Mouse (Mus musculus) inflammation-experienced regulatory T-cells, adult 6 months (primary cell): ENCODE data around the gene Nes. TPM values are rescaled to one million over a fixed set of nuclear protein-coding genes. Genes with fewer than 3 reads are reported as not detected.

ENCODE experiments used
- ATAC-seq: one replicate; pipeline ENCODE4 v1.8.0; 2017
- polyA plus RNA-seq, 3 experiments: library from polyadenylated mRNA; unstranded; fragments of 100-300 nt; shearing (Covaris generic); gene quantifications; one replicate each; pipeline ENCODE4 v1.2.1; 2017

The Nes gene
- polyA plus RNA-seq, 3 experiments from 2014 or later = not detected

DNA sequence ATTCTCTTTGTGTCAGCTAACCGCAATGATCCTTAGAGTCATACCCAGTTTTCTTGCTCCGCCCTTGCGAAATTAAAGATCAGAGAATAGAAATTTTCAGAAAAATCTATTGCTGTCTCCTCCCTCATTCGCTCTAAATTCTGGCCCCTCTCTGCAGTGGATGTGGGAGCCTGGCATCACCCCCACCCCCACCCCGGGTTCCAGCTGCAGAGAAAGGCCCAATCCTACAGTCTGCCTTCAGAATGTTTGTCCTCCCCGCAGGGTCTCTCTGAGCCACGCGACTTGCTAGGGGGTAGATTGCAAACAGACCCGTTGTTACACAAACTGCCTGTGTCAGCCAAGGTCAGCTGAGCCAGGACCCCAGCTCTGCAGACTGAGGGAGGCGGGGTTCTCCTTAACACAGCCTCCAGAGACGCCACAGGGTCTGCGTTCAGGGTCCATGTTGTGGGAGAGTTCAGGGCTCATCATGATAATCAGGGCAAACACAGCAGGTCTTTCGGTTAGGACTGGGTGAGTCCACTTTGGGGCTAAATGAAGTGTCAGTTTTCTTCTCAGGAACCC, 20.8 kb upstream of the Nes start:
- no peak for ATAC-seq

DNA sequence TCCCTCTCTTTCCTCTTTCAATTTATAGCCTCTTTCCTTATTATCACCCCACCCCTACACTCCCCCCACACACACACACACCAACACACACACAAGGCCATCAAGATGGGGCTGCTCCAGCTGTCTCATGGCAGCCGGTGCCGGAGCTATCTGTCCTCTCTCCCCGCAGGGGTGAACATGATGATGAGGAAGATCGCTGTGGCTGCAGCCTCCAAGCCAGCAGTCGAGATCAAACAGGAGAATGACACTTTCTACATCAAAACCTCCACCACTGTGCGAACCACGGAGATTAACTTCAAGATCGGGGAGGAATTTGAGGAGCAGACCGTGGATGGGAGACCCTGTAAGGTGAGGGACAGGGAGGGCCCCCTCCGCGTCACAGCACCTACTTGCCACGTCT, 18.9 kb upstream of the Nes start:
- ATAC-seq = no peak

DNA sequence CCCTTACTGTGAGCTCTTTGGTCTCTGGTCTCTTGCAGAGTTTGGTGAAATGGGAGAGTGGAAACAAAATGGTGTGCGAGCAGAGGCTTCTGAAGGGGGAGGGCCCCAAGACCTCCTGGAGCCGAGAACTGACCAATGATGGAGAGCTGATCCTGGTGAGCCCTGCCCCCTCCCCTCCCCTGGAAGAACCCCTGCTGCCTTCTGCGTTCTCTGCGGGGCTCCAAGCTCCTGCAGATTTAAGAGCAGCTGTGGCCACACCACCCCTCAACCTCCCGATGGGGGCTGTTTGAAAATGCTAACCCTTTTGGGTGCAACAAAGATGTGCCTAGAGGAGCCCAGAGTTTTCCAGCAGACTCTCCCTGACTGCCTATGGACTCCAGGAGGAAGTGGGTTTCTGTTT, 18.4 kb upstream of the Nes start:
- no peak for ATAC-seq

DNA sequence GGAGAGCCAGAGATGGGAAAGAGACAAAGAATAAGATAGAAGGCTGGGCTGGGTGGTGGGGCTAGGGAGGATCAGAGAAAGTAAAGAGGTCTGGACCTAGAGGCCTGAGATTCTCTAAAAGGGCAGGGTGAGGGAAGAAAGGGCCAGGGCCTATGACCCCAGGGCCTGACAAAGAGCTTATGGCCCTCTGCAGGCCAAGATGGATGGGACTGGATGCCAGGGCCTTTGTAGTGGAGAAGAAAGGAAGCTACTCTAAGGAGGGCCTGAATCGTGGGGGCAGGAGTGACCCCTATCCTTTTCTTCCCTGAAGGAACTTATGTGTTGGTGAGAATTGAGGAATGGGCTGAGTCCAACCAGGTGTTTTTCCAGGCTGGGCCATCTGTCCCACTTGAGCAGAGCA, 12.8 kb upstream of the Nes start:
- no peak for ATAC-seq

DNA sequence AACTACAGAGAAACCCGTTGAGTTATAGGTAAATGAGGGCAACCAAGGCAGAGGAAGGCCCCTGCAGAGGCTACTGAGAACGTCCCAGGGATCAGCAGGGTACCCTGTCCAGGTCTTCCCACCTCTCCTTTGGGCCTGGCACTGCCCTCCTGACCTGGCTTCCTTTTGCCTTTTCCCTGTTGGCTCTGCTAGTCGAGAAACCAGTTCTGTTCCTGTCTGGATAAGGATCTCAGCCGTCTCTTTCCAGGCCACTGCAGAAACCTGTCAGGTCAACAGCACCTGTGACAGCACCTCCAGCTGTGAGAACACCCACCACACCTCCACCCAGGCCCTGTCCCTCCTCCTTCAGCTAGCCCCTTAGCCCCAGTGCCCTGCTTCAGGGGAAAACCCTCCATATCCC, 12.4 kb upstream of the Nes start:
- no peak for ATAC-seq

DNA sequence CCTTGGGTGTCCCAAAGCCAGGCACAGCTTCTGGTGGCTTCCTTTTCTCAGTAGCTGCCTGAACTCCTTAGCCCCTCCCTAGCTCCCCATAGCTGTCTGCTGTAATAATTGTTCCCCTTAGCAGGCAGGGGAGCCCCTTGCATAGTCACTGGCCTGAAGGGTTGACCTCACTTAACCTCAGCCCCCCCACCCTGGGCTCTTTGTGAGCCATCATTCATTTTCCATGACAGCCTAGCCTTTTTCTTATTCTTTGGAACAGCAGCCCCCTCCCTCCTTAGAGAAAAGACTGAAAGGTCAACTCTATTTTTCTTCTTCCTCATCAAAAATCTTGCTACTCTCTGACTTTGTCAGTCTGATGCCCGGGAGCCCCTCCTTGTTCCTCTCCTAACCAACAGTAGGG, 11.9 kb upstream of the Nes start:
- no peak for ATAC-seq

DNA sequence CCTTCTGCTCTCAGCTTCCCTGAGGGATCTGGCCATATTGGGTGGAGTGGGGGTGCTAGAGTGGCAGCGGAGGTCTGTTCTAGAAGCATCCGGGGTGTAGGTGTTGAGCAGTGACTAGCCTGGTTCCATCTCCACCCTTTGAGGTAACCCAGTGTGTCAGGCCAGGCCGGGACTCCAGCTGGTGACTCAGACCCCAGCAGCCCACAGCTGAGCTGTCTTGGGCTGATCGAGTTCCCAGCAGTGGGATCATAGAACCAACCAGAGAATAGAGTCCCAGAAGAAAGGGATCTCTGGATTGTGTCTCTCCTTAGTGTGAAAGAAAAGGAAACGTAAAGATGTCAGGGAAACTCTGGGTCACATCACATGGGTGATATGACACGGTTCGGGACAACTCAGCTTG, 11.5 kb upstream of the Nes start:
- no peak for ATAC-seq

DNA sequence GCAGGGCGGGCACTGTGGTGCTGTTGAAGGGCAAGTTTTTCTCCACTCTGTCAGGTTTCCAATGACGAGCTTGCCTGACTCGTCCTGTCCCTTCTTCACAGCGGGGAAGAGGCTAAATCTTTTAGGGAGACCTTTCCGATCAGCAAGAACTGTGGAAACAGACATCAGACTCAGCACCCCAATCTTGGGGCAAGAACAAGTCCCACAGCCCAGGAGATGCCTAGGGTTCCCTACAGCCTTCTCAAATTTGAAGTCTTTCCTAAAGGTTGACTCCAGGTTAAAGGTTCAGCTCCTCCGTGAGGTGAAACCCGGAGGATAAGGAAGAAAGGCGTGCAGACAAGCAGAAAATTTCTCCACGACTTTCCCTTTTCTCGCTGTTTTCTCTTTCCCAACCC, 10.7 kb upstream of the Nes start:
- no peak for ATAC-seq

DNA sequence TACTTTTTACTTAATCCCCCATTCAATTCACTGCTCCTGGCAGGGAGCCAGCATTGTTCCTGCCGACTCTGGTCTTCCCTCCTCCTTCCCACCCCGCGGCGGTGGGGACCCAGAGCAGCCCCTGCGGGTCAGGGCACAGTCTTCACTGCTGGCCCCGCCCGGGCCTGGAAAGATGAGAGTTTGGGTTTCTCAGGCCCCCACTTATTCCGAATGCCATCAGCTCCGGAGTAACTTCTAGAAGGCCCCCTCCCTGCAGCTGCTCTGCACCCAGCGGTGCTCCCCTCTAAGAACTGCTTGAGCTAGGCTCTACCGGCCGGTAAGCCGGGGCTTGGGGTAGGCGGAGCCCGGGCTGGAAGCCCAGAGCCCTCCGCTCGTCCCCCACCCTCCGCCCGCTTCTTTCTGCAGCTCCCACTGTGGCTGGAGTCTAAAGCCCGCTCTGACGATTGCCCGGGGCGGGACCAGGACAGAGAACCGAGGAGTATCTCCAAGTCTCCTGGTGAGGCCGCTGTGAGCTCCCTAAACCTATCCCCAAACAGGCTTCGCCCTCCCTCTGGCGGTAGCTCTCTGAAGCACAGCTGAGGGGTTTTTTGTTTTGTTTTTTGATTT, 10.2 kb upstream of the Nes start:
- ATAC-seq = peak; percentile 96

DNA sequence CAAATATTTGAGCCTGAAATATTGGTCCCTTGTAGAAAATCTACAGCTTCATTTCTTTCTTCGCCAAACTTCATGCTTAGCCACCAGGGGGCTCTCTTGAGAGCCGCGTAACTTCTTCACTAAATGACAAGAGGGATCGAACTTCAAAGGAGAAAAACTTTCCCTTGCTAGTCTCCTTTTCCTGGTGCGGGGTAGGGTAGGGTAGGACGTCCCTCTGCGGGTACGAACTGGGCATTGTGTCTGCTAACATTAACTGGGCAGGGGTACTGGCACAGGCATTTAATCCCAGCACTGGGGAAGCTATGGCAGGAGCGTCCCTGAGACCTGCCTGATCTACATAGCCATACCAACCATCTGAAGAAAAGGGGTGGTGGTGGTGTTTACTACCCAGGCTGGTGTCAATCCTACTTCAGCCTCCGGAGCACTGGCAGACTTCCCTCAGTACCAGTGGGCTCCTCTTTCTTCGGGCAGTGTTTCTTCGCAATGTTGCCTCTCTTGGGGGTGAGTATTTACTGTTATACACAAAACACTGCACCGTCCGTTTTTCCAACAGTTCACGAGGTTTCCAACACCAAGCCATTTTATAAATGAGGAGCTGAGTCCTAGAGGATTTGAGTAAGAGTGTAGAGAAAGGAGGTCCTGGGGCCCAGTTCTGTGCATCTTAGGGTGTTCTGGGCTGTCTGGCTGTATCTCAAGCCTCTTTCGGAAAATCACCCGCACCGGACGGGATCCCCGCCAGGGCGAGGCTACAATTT, 517 bp upstream of the Nes start:
- peak; percentile 67 for ATAC-seq

DNA sequence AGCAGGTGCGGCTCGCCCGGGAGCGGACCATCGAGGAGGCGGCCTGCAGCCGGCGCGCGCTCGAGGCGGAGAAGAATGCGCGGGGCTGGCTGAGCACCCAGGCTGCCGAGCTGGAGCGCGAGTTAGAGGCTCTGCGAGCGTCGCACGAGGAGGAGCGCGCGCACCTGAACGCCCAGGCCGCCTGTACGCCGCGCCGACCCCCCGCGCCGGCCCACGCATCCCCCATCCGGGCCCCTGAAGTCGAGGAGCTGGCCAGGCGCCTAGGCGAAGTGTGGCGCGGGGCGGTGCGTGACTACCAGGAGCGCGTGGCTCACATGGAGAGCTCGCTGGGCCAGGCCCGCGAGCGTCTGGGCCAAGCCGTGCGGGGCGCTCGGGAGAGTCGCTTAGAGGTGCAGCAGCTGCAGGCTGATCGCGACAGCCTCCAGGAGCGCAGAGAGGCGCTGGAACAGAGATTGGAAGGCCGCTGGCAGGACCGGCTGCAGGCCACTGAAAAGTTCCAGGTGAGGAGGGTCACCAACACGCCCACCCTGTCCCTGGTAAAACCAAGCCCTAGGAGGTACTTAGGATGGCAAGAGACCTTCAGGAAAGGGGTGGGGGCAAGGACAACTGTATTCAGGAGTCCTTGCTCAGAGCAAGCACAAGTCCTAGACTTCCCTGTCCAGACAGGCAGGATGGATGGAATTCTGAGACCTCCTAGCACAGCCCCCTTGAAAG, 768 bp downstream of the Nes start:
- ATAC-seq = no peak

DNA sequence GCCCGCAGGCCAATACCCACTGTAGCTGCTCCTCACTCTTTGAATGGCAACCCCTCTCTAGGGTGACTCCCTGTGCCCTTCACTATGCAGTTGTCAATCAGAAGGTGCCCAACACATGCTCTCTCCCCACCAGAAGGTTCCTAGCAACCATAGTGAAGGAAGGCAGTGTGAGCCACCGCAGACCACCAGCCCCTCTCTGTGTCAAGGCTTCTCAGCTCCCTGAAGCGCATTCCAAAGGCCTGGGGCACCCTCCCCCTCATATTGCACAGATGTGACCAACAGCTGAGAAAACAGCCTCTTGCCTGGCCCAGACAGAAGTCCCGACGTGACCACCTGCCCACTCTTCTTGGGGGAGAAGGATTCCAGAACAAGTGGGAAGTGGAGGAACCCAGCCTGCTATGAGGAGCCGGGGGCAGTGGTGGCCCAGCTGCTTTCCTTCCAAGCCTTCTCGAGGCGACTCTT, 1.4 kb downstream of the Nes start:
- no peak for ATAC-seq

DNA sequence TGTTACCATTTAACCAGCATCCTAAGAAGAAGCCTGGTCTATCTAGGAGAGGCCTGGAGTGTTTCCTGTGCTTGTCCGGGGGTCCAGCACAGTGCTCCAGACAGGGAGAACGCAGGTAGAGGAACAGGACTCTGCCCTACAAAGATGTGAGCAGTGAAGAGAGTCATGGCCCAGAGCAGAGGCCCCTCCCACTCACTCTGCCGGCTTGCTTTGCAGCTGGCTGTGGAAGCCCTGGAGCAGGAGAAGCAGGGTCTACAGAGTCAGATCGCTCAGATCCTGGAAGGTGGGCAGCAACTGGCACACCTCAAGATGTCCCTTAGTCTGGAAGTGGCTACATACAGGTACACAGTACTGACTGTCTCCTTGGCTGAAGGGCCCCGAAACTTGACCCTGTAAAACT, 1.9 kb downstream of the Nes start:
- ATAC-seq = no peak

DNA sequence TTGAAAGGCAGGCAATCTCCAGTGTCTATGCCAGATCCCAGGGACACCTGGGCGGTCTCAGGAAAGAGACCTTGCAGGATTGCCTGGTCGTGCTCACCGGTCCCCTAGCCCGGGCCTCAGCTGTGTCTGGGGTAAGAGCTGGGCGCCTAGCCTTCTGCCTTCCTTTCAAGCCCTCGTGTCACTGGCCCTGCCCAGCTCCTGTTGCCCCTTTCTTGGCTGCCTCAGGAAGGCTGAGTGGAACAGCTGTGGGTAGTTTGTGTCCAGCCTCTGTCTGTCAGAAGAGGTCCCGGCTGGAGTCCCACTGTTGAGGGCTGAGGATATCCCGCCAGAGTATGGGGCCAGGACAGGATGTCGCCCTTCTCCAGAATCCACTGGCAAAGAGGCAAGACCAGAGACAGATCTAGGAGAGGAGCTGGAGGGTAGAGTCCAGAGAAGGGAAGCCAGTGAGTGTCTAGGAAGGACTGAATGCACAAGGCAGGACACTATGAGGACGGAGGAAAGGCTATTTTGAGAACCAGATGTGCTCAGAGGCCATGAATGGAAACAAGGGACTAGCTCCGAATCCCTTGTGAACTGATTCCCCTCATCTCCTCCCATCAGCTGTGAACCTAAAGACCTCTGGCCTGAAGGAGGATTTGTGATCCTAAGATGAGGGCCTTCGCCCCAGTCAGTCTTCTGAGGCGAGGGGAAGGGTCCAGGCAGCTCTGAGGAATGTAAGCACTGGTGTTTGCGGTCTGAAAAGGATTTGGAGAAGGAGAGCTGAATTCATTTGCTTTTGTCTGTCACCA, 2.9 kb downstream of the Nes start:
- ATAC-seq = no peak

DNA sequence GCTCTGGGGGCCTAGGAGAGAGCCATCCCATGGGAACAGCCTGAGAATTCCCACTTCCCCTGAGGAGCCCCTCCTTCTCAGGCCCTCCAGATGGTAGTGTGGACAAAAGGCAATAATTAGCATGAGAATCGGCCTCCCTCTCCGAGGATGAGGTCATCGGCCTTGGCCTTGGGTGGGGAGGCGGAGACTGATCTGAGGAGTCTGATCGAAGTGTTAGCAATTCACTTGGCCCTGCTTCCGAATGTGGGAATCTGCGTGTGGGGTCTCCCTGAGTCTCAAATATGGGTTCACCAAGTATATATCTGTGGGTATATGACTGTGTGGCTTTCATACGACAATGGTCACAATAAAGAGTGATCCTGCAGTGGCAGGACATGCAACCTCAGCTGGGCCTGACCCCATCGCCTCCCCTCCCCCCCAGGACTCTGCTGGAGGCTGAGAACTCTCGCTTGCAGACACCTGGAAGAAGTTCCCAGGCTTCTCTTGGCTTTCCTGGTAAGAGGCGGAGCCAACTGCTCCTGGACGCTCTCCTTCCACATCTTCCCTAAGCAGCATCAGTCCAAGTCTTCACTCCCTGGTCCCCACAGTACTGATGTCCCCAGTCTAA, 3.6 kb downstream of the Nes start:
- ATAC-seq = no peak

DNA sequence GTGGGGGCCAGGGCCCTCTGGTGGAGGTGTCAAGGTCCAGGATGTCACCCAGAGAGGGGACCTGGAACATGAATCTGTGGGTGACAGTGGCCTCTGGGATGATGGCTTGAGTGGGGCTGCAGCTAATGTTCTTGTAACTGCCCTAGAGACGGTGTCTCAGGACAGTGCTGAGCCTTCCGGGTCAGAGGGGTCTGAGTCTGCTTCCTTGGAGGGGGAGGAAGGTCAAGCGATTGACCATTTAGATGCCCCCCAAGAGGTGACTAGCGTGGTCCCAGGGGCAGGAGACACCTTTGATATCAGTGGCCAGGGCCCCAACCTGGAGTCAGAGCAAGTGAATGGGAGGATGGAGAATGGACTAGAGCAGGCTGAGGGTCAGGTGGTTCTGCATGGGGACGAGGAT, 8.6 kb downstream of the Nes start:
- ATAC-seq = no peak

DNA sequence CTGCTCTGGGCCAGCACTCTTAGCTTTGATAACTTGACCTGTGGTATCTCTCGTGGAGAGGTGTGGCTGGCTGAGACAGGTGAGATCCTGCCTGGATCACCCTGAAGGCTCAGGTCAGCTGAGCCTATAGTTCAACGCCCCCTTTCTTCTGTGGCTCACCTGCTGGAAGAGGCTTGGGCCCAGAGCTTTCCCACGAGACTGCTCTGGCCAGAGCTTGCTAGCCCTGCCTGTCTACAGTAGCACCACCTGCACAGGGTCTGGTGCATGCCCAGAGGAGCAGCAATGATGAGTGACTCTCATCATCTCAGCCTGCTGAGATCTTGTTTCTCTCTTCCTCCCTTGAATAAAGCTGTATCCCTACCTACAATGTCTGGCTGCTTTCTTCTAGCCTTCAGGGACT, 9.2 kb downstream of the Nes start:
- no peak for ATAC-seq

DNA sequence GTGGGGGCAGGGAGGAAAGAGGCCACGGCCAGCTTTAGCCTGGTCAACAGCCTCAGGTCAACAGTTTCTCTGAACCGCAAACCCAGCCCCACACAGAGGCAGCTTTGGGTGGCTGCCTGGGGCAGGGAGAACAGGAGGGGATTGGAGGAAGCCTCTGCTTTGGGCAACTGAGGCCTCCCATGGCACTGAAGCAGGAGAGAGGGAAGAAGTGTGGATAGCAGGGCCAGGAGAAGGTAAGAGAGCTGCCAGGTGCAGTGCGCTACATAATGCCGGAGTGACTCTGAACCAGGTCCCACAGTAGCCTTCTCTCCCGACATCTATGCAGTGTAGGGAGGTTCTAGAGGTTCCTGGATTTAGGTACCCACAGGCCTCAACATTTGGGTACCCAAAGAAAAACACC, 9.8 kb downstream of the Nes start:
- ATAC-seq = no peak

DNA sequence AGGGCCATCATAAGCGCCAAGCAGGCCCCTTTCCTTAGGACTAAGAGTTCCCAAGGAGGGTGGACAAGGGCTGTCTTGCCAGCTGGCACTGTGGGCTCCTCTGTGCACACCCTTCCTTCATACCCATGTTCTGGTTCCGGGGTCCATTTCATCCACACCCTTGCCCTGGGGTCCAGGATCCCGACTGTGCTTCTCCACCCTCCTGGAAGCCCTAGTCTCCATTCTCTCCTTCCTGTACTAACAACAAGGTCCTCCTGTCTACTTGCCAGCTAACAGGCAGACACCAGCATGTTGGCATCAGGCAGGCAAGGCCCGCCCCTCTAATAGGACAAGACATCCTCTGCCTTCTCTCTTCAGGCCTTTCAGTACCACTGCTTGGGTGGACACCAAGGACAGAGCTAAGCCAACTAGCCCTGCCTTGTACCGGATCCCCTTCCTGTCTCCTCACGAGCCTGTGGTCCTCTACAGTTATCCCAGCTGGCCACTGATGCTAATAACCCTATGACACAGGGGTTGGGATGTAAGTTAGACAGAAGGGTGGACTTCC, 10.4 kb downstream of the Nes start:
- no peak for ATAC-seq

DNA sequence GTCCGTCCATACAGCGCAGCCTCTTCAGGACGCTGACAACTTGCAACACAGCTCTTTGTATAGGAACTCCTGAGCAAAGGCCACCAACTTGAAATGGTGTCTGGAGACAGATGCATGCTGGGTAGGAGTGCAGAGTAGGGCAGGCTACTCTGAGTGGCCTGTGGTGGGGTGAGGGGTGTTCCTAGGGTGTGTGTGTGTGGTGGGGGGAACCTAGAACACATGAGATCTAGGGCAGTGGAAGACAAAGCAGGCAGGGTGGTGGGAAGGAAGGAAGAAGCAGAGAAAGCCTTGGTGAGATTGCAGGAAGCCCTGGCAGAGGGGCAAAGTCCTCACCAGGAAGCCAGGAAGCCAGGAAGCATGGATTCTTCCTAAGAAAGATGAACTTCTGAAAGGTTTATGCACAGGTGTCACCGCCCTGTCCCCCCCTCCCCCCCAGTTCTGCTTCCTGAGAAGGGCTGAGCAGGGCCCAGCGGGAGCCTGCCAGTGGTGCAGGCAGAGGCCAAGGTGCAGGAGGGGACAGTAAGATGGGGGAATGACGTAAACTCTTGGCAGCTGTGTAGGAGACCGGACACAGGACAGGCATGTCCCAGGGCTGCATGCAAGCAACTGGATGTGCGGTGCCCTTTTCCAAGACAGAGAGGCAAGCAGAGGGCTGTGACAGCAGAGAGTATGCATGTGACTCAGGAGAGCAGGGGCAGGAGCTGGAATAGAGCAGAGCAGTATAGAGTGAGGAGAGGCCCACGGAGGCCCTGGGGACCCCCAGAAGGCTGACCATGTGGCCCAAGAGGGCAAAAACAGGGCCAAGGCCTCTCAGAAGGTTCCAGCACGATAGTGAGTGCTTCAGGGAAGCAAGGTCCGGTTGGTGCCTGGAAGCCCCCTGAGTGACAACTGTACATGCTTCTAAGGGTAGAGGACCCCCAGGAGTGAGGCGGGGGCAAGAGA, 11.3 kb downstream of the Nes start:
- no peak for ATAC-seq
